Mouse (Mus musculus) MEL (cell line): Measurements from ENCODE around the gene Gm10073. TPM values are rescaled to one million over a fixed set of nuclear protein-coding genes. Genes with fewer than 3 reads are reported as not detected.
"Not testable (repeated sequence)": the region's sequence is repeated elsewhere in the genome, so short reads cannot be mapped to it uniquely, and the experiment has no call there.

Experiments used
- DNase-seq: peaks from one replicate; pipeline ENCODE4 v3.0.0; 2011; ENCODE audit warnings: low read depth, low spot score
- H3K27ac ChIP-seq: 2 replicates; pipeline ENCODE4 v1.5.1; 2012; ENCODE audit warnings: low read depth, mild to moderate bottlenecking, control low read depth, low read length, moderate library complexity; ENCODE audit not compliant: control insufficient read depth
- H3K27me3 ChIP-seq, 2 experiments: fragments of 150-350 bp in 1 of 2; sonication (generic) in 1 of 2; 2 replicates each; pipeline ENCODE4 v1.6.1; 2012; ENCODE audit warnings: low read length in 2 of 2, mild to moderate bottlenecking in 2 of 2, improper control_type of control experiment in 1 of 2, moderate library complexity in 1 of 2; ENCODE audit not compliant: insufficient read depth in 2 of 2, control insufficient read depth in 1 of 2
- H3K36me3 ChIP-seq, 2 experiments: 2 replicates each; pipeline ENCODE4 v1.6.1; 2012 to 2014; ENCODE audit warnings: low read length in 2 of 2, improper control_type of control experiment in 1 of 2, inconsistent platforms in 1 of 2, mild to moderate bottlenecking in 1 of 2; ENCODE audit not compliant: insufficient read depth in 2 of 2, control insufficient read depth in 1 of 2
- H3K4me1 ChIP-seq, 2 experiments: fragments of 150-350 bp in 1 of 2; sonication (generic) in 1 of 2; 2 replicates each; pipeline ENCODE4 v1.6.1; 2012; ENCODE audit warnings: low read length in 2 of 2, improper control_type of control experiment in 1 of 2, mild to moderate bottlenecking in 1 of 2; ENCODE audit not compliant: insufficient read depth in 2 of 2, control insufficient read depth in 1 of 2
- H3K4me3 ChIP-seq, 2 experiments: fragments of 150-350 bp in 1 of 2; sonication (generic) in 1 of 2; 2 replicates each; pipeline ENCODE4 v1.5.1; 2012; ENCODE audit warnings: low read depth in 2 of 2, low read length in 2 of 2, mild to moderate bottlenecking in 2 of 2, moderate library complexity in 2 of 2, control low read depth in 1 of 2, improper control_type of control experiment in 1 of 2; ENCODE audit not compliant: control insufficient read depth in 1 of 2, insufficient read depth in 1 of 2
- H3K79me2 ChIP-seq: 2 replicates; pipeline ENCODE4 v1.6.1; 2012; ENCODE audit warnings: mild to moderate bottlenecking, low read length, moderate library complexity; ENCODE audit not compliant: control insufficient read depth, poor library complexity, insufficient read depth
- H3K9ac ChIP-seq: 2 replicates; pipeline ENCODE4 v1.6.1; 2012; ENCODE audit warnings: low read depth, mild to moderate bottlenecking, control low read depth, low read length, moderate library complexity; ENCODE audit not compliant: control insufficient read depth, poor library complexity, severe bottlenecking
- H3K9me3 ChIP-seq: fragments of 150-350 bp; sonication (generic); replicated peaks from 2 replicates; pipeline ENCODE4 v1.6.1; 2012; ENCODE audit warnings: mild to moderate bottlenecking, low read length, improper control_type of control experiment, moderate library complexity; ENCODE audit not compliant: insufficient read depth
- EP300 ChIP-seq, 2 experiments: IDR thresholded peaks; 2 replicates each; pipeline ENCODE4 v1.6.1; 2011; ENCODE audit warnings: improper control_type of control experiment in 2 of 2, low read length in 2 of 2, low read depth in 1 of 2, mild to moderate bottlenecking in 1 of 2
- GATA1 ChIP-seq: IDR thresholded peaks from 2 replicates; pipeline ENCODE4 v1.6.1; 2011; ENCODE audit warnings: low read depth, low read length, improper control_type of control experiment
- MXI1 ChIP-seq: IDR thresholded peaks from 2 replicates; pipeline ENCODE4 v1.6.1; 2011; ENCODE audit warnings: mild to moderate bottlenecking, low read depth, low read length, improper control_type of control experiment
- MYB ChIP-seq: IDR thresholded peaks from 2 replicates; pipeline ENCODE4 v1.6.1; 2011; ENCODE audit warnings: mild to moderate bottlenecking, low read depth, low read length, improper control_type of control experiment
- RCOR1 ChIP-seq: IDR thresholded peaks from 2 replicates; pipeline ENCODE4 v1.6.1; 2012; ENCODE audit warnings: low read depth, mild to moderate bottlenecking, inconsistent platforms, low read length, improper control_type of control experiment
- SMC3 ChIP-seq: IDR thresholded peaks from 2 replicates; pipeline ENCODE4 v1.6.1; 2011; ENCODE audit warnings: low read depth, low read length, improper control_type of control experiment
- ZC3H11A ChIP-seq: IDR thresholded peaks from 2 replicates; pipeline ENCODE4 v1.6.1; 2012; ENCODE audit warnings: low read depth, mild to moderate bottlenecking, inconsistent platforms, low read length, improper control_type of control experiment
- polyA plus RNA-seq, 2 experiments: library from polyadenylated mRNA; stranded (reverse) in 1 of 2; unstranded in 1 of 2; fragments of >175 nt in 1 of 2; fragments of >200 nt in 1 of 2; gene quantifications; 2 replicates each; pipeline versions ENCODE4 v1.2.1 to v1.2.4; 2012; ENCODE audit warnings: low replicate concordance in 2 of 2, low read depth in 1 of 2; ENCODE audit not compliant: insufficient read length in 2 of 2, insufficient read depth in 1 of 2, missing spikeins in 1 of 2
- total RNA-seq: library from RNA; depleted of rRNA; stranded (reverse); fragments of 300-350 nt; gene quantifications from 2 replicates; pipeline ENCODE4 v1.2.3, GENCODE M21; 2012; rRNA removed

Gm10073 gene
- total RNA-seq (79.9 and 188 TPM in 2 replicates), polyA plus RNA-seq (10 to 100 TPM in 1 of 2 experiments, not detected in 1; 71.2 TPM)

GRCm38 (mm10) chr8:106573168-106573567, at the start of gene Gm10073:
Gene Gm10073, minus strand, starts transcription at chr8:106573461.
- not testable (repeated sequence) for H3K9ac ChIP-seq, DNase-seq, H3K27ac ChIP-seq, H3K4me3 ChIP-seq, H3K36me3 ChIP-seq, H3K27me3 ChIP-seq, H3K9me3 ChIP-seq, H3K79me2 ChIP-seq
- H3K4me1 ChIP-seq = peaks cover 0 to 13% of the 10 kb centered on the region in 2 experiments; a peak in 3 of 4 replicates

GRCm38 (mm10) chr8:106623016-106623415, 49.8 kb upstream of the Gm10073 start:
- TF ChIP-seq MYB = no peak
- TF ChIP-seq GATA1 = peak; percentile 51
- TF ChIP-seq EP300 (IDR thresholded peaks at IDR 0.05; ENCODE audit: low read depth in 1 of 2, low read length in 2 of 2) = 0 out of 4 replicates have a peak, but pooled peaks of 1 of the 2 experiments have one; percentile 15
- no peak for TF ChIP-seq RCOR1
- TF ChIP-seq ZC3H11A = no peak
- no peaks in the 10 kb centered on the region for H3K79me2 ChIP-seq
- H3K36me3 ChIP-seq = peaks cover 0 to 2% of the 10 kb centered on the region in 2 experiments; a peak in 2 of 4 replicates
- peak overlapping the region in 1 of 2 experiments; percentile 50; a peak in 1 of 4 replicates for H3K4me3 ChIP-seq
- H3K9ac ChIP-seq = no peak overlapping the region
- H3K27ac ChIP-seq = no peak overlapping the region
- peaks cover 0 to 3% of the 10 kb centered on the region in 2 experiments; a peak in 2 of 4 replicates for H3K27me3 ChIP-seq
- no peaks in the 10 kb centered on the region for H3K9me3 ChIP-seq
- H3K4me1 ChIP-seq = peaks cover 4% of the 10 kb centered on the region in 2 experiments; a peak in 3 of 4 replicates
- DNase-seq = peak; percentile 37

GRCm38 (mm10) chr8:106620488-106620887, 47.2 kb upstream of the Gm10073 start:
- Histone ChIP-seq H3K9ac (no peak overlapping the region), H3K9me3 (no peaks in the 10 kb centered on the region), H3K27ac (no peak overlapping the region), H3K79me2 (no peaks in the 10 kb centered on the region), H3K4me3 (no peak overlapping the region), H3K36me3 (peaks cover 0 to 2% of the 10 kb centered on the region in 2 experiments; a peak in 2 of 4 replicates), H3K4me1 (peaks cover 4% of the 10 kb centered on the region in 2 experiments; a peak in 3 of 4 replicates), H3K27me3 (peaks cover 0 to under 1% of the 10 kb centered on the region in 2 experiments; a peak in 1 of 4 replicates)
- TF ChIP-seq MXI1 = no peak
- TF ChIP-seq SMC3 = no peak
- no peak for DNase-seq
